Mouse (Mus musculus) neural tube, embryonic 11.5 days (tissue): ENCODE results near the gene Ddx58. TPM values are rescaled to one million over a fixed set of nuclear protein-coding genes. Genes with fewer than 3 reads are reported as not detected.
A peak's percentile ranks its signal among the peaks of the same experiment; 100 is the strongest.

Source experiments
- ATAC-seq: fragments of 200-750 bp; cut with Nextera tagmentation; 2 replicates; pipeline ENCODE4 v1.8.0; 2017; ENCODE audit warnings: moderate number of reproducible peaks, mild to moderate bottlenecking, moderate TSS enrichment, moderate library complexity; ENCODE audit not compliant: insufficient read depth, low FRiP score, low TSS enrichment
- DNase-seq: peaks from one replicate; pipeline ENCODE4 v3.0.0-alpha.2; 2015; ENCODE audit warnings: low spot score
- H3K27ac ChIP-seq: fragments of 300-500 bp; sonication (generic); 2 replicates; pipeline ENCODE4 v1.5.1; 2014; ENCODE audit warnings: low read depth, mild to moderate bottlenecking, low read length
- H3K27me3 ChIP-seq: fragments of 300-500 bp; sonication (generic); 2 replicates; pipeline ENCODE4 v1.6.1; 2014; ENCODE audit warnings: mild to moderate bottlenecking, low read length, mixed read lengths; ENCODE audit not compliant: control insufficient read depth, insufficient read depth
- H3K36me3 ChIP-seq: fragments of 300-500 bp; sonication (generic); 2 replicates; pipeline ENCODE4 v1.6.1; 2014; ENCODE audit warnings: mild to moderate bottlenecking, low read length, moderate library complexity, mixed read lengths; ENCODE audit not compliant: control insufficient read depth, insufficient read depth
- H3K4me1 ChIP-seq: fragments of 300-500 bp; sonication (generic); 2 replicates; pipeline ENCODE4 v1.6.1; 2014; ENCODE audit warnings: low read length, mixed read lengths; ENCODE audit not compliant: control insufficient read depth, insufficient read depth
- H3K4me2 ChIP-seq: fragments of 300-500 bp; sonication (generic); 2 replicates; pipeline ENCODE4 v1.6.1; 2014; ENCODE audit warnings: low read depth, mild to moderate bottlenecking, moderate library complexity
- H3K4me3 ChIP-seq: fragments of 300-500 bp; sonication (generic); 2 replicates; pipeline ENCODE4 v1.5.1; 2014; ENCODE audit warnings: low read depth, low read length
- H3K9ac ChIP-seq: fragments of 300-500 bp; sonication (generic); 2 replicates; pipeline ENCODE4 v1.6.1; 2014; ENCODE audit warnings: mild to moderate bottlenecking, low read length
- H3K9me3 ChIP-seq: fragments of 300-500 bp; sonication (generic); 2 replicates; pipeline ENCODE4 v1.6.1; 2016; ENCODE audit warnings: low read length; ENCODE audit not compliant: control insufficient read depth
- WGBS: fragments of 180-500 bp; shearing (Covaris S2); extraction: QIAGEN DNeasy Blood & Tissue Kit; methylation state at CpG from one replicate; pipeline ENCODE4 v1.1.7; 2014; 5-methylcytosine and 5-hydroxymethylcytosine counted together
- polyA plus RNA-seq: library from polyadenylated mRNA; unstranded; fragments of >200 nt; fragmentation: Nextera tagmentation; extraction: Ambion mirVana; gene quantifications from 2 replicates; pipeline ENCODE4 v1.2.1, GENCODE M21; 2014

Gene Ddx58
- polyA plus RNA-seq, 1 experiment from 2014 or later: 2.8 TPM

GRCm38 (mm10) chr4:40226095-40226494, 13.5 kb downstream of the Ddx58 start:
- Histone ChIP-seq H3K9ac (no peak overlapping the region), H3K27ac (no peak overlapping the region), H3K4me2 (no peak overlapping the region), H3K27me3 (no peaks in the 10 kb centered on the region), H3K4me3 (no peak overlapping the region), H3K36me3 (no peaks in the 10 kb centered on the region), H3K4me1 (no peaks in the 10 kb centered on the region), H3K9me3 (no peaks in the 10 kb centered on the region)
- 75% methylated on average over 5 of the region's 5 CpGs for WGBS
- ATAC-seq: no peak
- DNase-seq: no peak

- Histone ChIP-seq H3K4me2 (no peak overlapping the region), H3K9ac (no peak overlapping the region), H3K4me3 (no peak overlapping the region), H3K36me3 (no peaks in the 10 kb centered on the region), H3K27ac (no peak overlapping the region), H3K4me1 (no peaks in the 10 kb centered on the region), H3K27me3 (no peaks in the 10 kb centered on the region), H3K9me3 (no peaks in the 10 kb centered on the region)
- DNase-seq: no peak
- WGBS: 47% methylated on average over 21 of the region's 21 CpGs
- no peak for ATAC-seq
Observed at GRCm38 (mm10) chr4:40221876-40222585, 17.6 kb downstream of the Ddx58 start.

DNA sequence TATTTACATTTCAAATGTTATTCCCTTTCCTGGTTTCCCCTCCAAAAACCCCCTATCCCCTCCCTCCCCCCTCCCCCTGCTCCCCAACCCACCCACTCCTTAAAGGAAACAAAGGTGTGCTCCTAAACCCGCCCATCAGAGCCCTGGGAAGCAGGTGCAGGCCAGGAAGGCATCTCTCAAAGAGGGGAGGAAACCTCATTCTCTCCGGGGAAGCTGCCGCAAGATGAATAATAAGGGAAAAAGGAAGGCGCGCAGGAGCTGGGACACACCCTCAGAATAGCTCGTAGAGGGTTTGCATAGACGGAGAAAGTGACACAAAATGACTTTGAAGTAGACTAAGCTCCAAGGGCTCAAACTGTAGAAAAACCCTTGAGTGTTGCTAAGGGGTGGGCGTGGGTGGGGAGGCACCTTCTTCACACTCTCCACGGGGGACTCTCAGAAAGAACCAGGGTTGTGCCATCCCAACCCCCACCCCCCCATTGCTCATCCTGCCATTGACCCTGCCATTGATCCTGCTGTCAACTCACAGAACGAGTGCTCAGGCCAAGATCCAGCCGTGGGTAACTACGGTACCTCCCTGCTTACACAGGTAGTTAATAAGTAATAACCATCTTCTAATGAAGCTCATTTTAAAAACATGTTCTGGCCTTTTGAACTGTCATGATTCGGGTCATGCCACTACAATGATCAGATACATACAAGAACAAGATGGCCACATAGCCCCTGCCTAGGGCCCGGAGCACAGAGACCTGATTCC, 18.4 kb downstream of the Ddx58 start:
- 27% methylated on average over 14 of the region's 14 CpGs for WGBS
- H3K4me3 ChIP-seq: no peak overlapping the region
- no peaks in the 10 kb centered on the region for H3K27me3 ChIP-seq
- H3K9ac ChIP-seq: no peak overlapping the region
- H3K9me3 ChIP-seq: no peaks in the 10 kb centered on the region
- no peak overlapping the region for H3K4me2 ChIP-seq
- DNase-seq (no peak), ATAC-seq (no peak)
- no peak overlapping the region for H3K27ac ChIP-seq
- no peaks in the 10 kb centered on the region for H3K4me1 ChIP-seq
- H3K36me3 ChIP-seq: no peaks in the 10 kb centered on the region

DNA sequence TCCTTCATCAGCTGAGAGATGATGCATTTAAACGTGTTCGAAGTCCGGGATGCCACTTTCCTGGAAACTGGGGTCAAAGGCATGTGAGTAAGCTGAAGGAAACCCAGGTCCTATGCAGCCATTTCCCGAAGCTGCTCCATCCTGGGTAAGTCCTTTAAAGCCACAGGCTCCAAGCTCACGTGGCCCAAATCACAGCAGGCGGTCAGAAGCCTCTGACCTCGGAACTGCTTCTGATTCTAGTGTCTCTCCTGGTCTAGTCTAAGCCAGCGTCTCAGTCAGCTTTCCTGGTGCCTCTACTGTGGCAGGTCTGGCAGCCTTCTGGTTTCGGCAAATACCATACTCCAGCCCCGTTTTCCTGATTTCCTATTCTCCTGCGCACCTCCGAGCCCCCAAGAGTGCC, 19.2 kb downstream of the Ddx58 start:
- Histone ChIP-seq H3K27ac (no peak overlapping the region), H3K4me1 (no peaks in the 10 kb centered on the region), H3K36me3 (no peaks in the 10 kb centered on the region), H3K27me3 (no peaks in the 10 kb centered on the region), H3K9me3 (no peaks in the 10 kb centered on the region), H3K4me3 (no peak overlapping the region), H3K9ac (no peak overlapping the region), H3K4me2 (no peak overlapping the region)
- WGBS: 23% methylated on average over 12 of the region's 12 CpGs
- no peak for DNase-seq
- no peak for ATAC-seq

- Histone ChIP-seq H3K9ac (no peak overlapping the region), H3K4me1 (no peaks in the 10 kb centered on the region), H3K27ac (no peak overlapping the region), H3K9me3 (no peaks in the 10 kb centered on the region), H3K27me3 (no peaks in the 10 kb centered on the region), H3K36me3 (no peaks in the 10 kb centered on the region), H3K4me3 (no peak overlapping the region), H3K4me2 (no peak overlapping the region)
- no peak for ATAC-seq
- peak; percentile 33 for DNase-seq
- 73% methylated on average over 7 of the region's 7 CpGs for WGBS
Observed at GRCm38 (mm10) chr4:40218382-40218781, 21.2 kb downstream of the Ddx58 start.

GRCm38 (mm10) chr4:40217910-40218309, 21.7 kb downstream of the Ddx58 start:
- 53% methylated on average over 3 of the region's 3 CpGs for WGBS
- no peaks in the 10 kb centered on the region for H3K9me3 ChIP-seq
- H3K4me3 ChIP-seq: no peak overlapping the region
- no peak for DNase-seq
- H3K9ac ChIP-seq: no peak overlapping the region
- no peaks in the 10 kb centered on the region for H3K36me3 ChIP-seq
- no peaks in the 10 kb centered on the region for H3K27me3 ChIP-seq
- no peak overlapping the region for H3K27ac ChIP-seq
- H3K4me2 ChIP-seq: no peak overlapping the region
- no peak for ATAC-seq
- no peaks in the 10 kb centered on the region for H3K4me1 ChIP-seq

DNA sequence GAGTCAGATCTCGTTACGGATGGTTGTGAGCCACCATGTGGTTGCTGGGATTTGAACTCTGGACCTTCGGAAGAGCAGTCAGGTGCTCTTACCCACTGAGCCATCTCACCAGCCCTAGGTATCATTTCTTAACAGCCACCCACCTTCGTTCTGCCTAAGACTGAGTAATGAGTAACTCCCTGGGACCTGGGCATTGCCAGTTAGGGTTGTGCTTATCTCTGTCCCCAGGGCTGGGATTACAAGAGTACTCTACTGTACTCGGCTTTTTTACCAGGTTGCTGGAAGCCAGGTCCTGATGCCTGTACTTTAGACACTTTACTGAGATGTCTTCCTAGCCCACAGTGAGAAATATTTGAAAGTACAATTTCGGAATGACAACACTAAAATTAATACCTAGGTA, 27.5 kb downstream of the Ddx58 start:
- DNase-seq (no peak), ATAC-seq (no peak)
- Histone ChIP-seq H3K9ac (no peak overlapping the region), H3K4me1 (no peaks in the 10 kb centered on the region), H3K4me3 (no peak overlapping the region), H3K27me3 (no peaks in the 10 kb centered on the region), H3K9me3 (no peaks in the 10 kb centered on the region), H3K4me2 (no peak overlapping the region), H3K27ac (no peak overlapping the region), H3K36me3 (no peaks in the 10 kb centered on the region)
- WGBS: 82% methylated on average over 4 of the region's 6 CpGs

DNA sequence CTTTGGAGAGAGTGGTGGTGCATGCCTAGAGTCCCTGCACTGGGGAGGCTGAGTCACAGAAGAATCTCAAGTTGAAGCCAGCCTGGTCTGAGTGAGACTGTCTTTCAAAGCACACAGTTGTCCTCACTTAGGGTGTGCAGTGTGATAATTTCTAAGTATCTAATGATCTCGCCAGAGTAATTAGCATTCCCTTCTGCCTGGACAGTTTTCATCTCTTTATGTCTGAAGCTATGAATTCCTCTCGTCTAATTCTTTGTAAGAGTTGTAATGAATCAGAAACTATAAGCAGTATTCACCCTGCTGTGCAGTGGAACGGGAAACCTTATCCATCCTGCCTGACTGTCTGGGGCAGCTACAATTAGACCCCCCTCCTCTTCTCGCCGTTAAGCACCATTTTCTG, 31.9 kb downstream of the Ddx58 start:
- Histone ChIP-seq H3K4me3 (no peak overlapping the region), H3K4me1 (no peaks in the 10 kb centered on the region), H3K36me3 (no peaks in the 10 kb centered on the region), H3K4me2 (no peak overlapping the region), H3K9ac (no peak overlapping the region), H3K27me3 (no peaks in the 10 kb centered on the region), H3K27ac (no peak overlapping the region), H3K9me3 (no peaks in the 10 kb centered on the region)
- DNase-seq (no peak), ATAC-seq (no peak)
- 73% methylated on average over 5 of the region's 5 CpGs for WGBS
